Mouse (Mus musculus) embryo, embryonic 11 days (tissue): Measurements from ENCODE around the gene Gm3512.
A peak's percentile ranks its signal among the peaks of the same experiment; 100 is the strongest.
"Not testable (repeated sequence)": the region's sequence is repeated elsewhere in the genome, so short reads cannot be mapped to it uniquely, and the experiment has no call there.

ENCODE experiments used
- DNase-seq: peaks from one replicate; pipeline ENCODE4 v3.0.0-alpha.2; 2015

Gm3512 gene

DNA sequence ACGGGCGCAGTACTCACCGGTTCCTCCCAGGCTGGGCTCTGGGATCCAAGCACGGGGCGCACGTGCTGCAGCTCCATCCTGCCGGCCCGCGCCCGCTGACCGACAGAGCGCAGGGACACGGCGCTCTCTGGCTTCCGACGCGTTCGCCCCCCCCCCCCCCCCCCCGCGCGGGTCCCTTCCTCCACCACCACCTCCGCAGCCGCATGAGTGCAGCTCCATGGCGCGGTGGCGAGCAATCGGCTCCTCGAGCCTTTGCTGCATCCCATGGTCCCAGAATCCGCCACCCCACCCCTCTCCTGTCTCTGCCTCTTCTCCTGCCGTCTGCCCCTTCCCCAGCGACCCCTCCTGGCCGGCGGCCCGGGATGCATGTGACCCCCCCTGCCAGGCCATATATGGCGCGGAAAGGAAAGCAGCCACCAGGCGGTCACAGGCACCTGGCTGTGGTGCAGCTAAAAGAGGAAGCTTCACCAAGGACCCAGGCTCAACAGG, at the start of gene Gm3512:
Gene Gm3512, minus strand, starts transcription at position 51 of the 489 bp plus-strand sequence.
- not testable (repeated sequence) for DNase-seq

DNA sequence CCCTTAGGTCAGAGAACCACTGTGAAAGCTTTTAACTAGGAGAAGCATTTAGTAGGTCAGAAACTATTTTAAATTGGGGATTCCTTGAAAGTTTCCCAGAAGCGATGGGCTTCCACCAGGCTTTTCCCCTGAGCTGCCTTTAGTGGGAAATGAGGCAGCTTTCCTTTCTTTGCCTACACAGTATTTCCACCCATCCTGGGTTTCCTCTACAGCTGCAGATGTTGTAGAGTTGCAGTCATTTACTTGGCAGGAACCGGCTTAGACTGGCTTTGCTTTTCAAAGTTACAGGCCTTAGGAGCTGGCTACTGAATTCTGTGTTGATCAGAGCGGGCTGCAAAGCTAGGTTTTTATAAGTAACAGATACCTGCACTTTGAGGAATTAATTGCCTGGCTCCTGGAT, 25.7 kb upstream of the Gm3512 start:
- not testable (repeated sequence) for DNase-seq

DNA sequence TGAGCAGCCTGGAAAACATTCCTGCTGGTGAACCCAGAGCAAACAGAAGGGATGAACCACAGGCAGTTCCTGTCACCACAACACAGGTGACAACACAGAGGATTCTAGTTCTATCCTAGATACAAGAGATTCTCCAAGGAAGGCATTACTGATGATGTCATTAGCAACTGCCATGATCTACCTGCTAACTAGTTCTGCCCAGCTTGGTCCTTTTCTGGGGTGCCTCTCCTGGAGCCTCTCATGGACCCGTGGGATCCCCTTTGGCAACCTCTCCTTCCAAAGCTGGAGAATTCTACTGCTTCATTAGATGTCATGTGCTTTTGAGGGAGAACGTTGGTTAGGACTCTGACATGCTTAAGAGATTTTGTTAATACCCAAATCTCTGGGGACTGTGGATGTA, 20.1 kb upstream of the Gm3512 start, which contains the start of gene Gm16434:
Gene Gm16434, minus strand, starts transcription at position 101 of the 400 bp plus-strand sequence.
- DNase-seq, result not testable (repeated sequence)

DNA sequence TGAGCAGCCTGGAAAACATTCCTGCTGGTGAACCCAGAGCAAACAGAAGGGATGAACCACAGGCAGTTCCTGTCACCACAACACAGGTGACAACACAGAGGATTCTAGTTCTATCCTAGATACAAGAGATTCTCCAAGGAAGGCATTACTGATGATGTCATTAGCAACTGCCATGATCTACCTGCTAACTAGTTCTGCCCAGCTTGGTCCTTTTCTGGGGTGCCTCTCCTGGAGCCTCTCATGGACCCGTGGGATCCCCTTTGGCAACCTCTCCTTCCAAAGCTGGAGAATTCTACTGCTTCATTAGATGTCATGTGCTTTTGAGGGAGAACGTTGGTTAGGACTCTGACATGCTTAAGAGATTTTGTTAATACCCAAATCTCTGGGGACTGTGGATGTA, 49.0 kb downstream of the Gm3512 start, which contains the start of gene Gm6676:
Gene Gm6676, minus strand, starts transcription at position 101 of the 400 bp plus-strand sequence.
- not testable (repeated sequence) for DNase-seq

DNA sequence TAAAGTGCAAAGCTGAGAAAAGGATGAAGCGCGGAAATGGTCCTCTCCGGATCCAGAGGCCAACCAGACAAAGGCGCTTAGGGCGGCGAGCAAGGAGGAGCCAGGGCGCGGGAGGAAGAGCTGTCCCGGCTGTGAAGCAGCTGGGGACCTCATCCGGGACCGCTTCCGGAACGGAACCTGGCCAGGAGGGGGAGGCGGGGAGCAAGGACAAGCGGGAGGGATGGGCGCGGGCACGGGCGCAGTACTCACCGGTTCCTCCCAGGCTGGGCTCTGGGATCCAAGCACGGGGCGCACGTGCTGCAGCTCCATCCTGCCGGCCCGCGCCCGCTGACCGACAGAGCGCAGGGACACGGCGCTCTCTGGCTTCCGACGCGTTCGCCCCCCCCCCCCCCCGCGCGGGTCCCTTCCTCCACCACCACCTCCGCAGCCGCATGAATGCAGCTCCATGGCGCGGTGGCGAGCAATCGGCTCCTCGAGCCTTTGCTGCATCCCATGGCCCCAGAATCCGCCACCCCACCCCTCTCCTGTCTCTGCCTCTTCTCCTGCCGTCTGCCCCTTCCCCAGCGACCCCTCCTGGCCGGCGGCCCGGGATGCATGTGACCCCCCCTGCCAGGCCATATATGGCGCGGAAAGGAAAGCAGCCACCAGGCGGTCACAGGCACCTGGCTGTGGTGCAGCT, 69.1 kb downstream of the Gm3512 start:
- peak; percentile 47 for DNase-seq
